Mouse (Mus musculus) heart, postnatal 25 days (tissue): ENCODE measurements around the gene Npw. TPM values are rescaled to one million over a fixed set of nuclear protein-coding genes. Genes with fewer than 3 reads are reported as not detected.

Experiments used
- DNase-seq: peaks from one replicate; pipeline ENCODE4 v3.0.0; 2022; ENCODE audit warnings: low spot score
- intact Hi-C: fragments of 180-260 bp; cut with DNase I; formaldehyde crosslinking; loops from one replicate; pipeline ENCODE4 v1.15.1; 2025
- total RNA-seq, 2 experiments: library from RNA; stranded (reverse); gene quantifications; 2 replicates each; pipeline ENCODE4 v1.2.3; 2021

Npw gene
- total RNA-seq, 2 experiments from 2014 or later = not detected

- peak; percentile 78 for DNase-seq
- intact Hi-C loops = no loop called here
These were observed 13.2 kb downstream of the Npw start for GRCm38 (mm10) chr17:24644875-24645721.

- no peak for DNase-seq
- intact Hi-C loops = no loop called here
These were observed 14.1 kb downstream of the Npw start for GRCm38 (mm10) chr17:24644030-24644715.

DNA sequence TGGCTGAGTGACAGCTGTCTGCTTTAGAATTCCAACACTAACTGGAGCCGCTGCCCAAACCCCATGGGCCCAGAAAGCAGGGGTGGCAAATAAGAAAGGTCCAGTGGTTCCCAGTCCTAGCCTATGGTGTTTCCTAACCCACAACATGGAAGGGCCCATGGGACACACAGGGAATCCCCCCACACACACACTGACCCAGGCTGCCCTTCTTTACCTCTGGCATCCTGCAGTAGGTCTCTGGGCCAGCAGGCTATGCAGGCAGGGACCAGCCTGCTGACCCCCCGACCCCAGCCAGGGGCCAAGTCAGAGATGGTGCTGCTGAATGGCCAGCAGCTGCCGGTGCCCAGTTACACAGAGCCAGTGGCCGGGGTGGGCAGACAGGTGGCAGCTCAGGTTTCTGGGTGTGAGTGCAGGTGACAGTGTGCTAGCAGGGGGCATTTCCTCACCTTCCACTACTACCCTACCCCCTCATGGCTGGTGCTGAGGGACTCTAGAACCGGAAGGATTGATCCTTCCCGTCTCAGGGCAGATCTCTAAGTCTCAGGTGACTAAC, 15.4 kb downstream of the Npw start:
- no peak for DNase-seq
- intact Hi-C loops = no loop called here

GRCm38 (mm10) chr17:24641944-24642343, 16.3 kb downstream of the Npw start:
- intact Hi-C loops = no loop called here

DNA sequence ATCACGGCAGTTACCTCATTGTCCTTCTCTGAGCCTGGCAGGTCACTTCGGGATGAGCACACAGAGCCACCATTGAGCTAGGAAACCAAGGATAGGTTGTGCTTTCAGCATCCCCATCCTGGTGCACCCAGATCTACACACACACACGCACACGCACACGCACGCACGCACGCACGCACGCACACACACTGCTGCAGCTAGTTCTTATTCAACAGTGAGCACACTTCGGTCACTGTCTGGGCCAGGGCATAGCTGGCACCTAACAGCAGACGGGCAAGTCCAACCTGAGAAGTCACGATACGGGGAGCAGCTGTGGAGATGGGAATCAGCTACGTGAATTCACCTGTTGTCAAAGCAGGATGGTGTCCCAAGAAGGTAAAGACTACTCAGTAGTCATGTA, 17.7 kb downstream of the Npw start:
- no peak for DNase-seq
- intact Hi-C loops = no loop called here

More at GRCm38 (mm10) chr17:24641944-24642343, 16.3 kb downstream of the Npw start:
- DNase-seq = no peak

DNA sequence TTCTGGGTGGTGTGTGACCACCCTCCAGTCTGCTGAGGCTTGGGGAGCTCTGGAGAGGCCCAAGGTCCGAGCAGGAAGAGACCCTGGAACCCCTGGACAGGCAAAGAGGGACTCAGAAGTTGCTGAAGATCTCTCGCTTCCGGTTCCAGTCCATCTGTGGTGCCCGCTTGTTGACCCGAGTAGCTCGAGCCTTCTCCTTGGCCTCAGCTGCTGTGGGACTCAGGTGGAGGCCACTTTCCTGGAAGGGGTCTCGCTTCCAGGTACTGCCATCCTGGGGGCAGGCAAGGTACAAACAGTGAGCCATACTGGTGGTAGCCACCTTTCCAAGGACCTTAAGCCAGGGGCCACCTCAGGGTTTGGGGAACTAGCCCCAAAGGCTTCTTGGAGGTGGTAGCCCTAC, 18.1 kb downstream of the Npw start:
- intact Hi-C loops = no loop called here

GRCm38 (mm10) chr17:24639571-24639988, 18.7 kb downstream of the Npw start:
- intact Hi-C loops = no loop called here

More for the DNA sequence above, 18.1 kb downstream of the Npw start:
- no peak for DNase-seq

GRCm38 (mm10) chr17:24638840-24639239, 19.4 kb downstream of the Npw start:
- intact Hi-C loops = no loop called here
- peak; percentile 67 for DNase-seq

More at GRCm38 (mm10) chr17:24639571-24639988, 18.7 kb downstream of the Npw start:
- no peak for DNase-seq

DNA sequence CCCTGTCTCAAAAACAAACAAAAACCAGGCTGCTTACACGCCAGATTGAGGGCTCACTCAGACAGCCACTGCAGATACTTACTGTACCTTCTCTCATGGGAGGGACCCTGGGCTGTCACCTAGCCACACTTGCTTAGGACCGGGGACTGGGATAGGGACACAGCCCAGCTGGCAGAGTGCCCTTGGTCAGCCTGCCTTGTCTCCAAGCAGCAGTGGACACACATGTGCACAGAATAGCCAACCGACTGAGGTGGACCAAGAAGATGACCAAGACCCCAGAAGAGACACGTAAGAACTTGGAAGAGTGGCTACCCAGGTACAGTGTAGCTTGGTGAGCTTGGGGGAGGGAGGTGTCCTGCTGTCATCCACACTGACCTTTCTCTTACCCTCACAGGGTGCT, 20.0 kb downstream of the Npw start:
- intact Hi-C loops = no loop called here
- DNase-seq = no peak

DNA sequence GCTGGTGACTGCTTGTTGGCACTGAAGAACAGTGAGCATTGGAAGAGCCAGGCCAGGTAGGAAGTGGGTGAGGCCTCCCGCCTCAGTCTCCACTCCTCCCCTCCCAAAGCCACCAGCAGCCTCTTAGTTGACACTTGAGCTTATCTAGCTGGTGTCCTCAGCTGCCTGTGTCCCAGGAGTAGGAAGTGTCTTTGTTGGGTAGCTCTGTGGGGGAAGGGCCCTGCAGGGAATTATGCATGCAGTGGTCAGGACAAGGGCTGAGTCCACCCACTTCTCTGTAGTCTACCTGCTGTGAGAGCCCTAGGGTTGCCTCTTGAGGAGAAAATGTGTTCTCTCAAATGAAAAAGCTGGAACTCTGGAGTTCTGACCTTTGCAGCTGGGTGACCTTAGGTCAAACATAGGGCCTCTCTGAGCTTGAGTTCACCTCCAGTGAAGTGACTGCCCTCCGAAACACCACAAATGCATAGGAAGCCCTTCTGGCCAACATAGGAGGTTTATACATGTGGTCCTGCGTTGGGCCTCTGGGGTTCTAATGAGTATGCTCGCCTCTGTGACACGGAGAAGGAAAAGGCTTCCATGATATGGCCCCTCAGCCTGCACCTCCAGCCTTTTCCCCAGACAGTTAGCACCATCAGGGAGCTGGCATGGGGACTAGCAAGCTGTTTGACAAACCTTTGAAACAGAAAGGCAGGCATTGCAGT, 21.3 kb downstream of the Npw start:
- intact Hi-C loops = no loop called here
- DNase-seq = no peak

GRCm38 (mm10) chr17:24635694-24636093, 22.6 kb downstream of the Npw start:
- intact Hi-C loops = loop anchor here (2.0 kb wide), 1 partner anchor 13 kb away; no protein-coding TSS in a partner anchor

DNA sequence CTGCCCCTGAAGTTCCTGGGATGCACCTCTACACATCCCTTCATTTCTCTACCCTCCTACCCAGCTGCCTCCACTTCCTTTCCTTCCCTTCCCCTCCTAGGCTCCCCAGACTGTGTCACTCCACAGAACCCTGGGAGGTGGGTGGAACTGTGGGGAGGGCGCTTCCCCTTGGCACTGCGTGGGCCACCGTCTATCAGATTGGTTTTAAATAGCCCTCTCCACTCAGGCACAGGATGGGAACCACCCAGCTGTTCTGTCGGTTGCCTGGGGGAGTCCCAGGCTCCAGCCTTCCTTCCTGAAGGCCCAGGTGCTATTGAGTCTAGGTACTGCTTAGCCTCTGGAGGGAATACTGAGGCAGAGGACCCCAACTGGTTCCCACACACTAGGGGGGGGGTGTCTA, 23.2 kb downstream of the Npw start:
- intact Hi-C loops = loop anchor here (2.0 kb wide), 1 partner anchor 14 kb away; no protein-coding TSS in a partner anchor
- DNase-seq = peak; percentile 48

More at GRCm38 (mm10) chr17:24635694-24636093, 22.6 kb downstream of the Npw start:
- no peak for DNase-seq

DNA sequence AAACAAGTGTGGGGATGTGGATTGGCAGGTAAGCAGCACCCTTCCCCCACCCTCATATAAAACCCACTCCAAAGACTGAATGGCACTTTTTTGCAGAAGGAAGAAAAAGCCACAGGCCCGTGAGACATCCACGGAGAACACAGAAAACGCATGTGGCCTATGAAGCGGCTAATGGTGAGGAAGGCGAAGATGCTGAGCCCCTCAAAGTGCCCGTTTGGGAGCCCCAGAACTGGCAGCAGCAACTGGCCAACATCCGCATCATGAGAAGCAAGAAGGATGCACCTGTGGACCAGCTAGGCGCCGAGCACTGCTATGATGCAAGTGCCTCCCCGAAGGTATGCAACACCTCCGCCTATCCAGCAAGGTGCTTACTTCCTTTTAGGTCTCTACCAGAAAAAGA, 24.4 kb downstream of the Npw start:
- intact Hi-C loops = loop anchor here (2.0 kb wide), 1 partner anchor 15 kb away; no protein-coding TSS in a partner anchor
- DNase-seq = no peak

DNA sequence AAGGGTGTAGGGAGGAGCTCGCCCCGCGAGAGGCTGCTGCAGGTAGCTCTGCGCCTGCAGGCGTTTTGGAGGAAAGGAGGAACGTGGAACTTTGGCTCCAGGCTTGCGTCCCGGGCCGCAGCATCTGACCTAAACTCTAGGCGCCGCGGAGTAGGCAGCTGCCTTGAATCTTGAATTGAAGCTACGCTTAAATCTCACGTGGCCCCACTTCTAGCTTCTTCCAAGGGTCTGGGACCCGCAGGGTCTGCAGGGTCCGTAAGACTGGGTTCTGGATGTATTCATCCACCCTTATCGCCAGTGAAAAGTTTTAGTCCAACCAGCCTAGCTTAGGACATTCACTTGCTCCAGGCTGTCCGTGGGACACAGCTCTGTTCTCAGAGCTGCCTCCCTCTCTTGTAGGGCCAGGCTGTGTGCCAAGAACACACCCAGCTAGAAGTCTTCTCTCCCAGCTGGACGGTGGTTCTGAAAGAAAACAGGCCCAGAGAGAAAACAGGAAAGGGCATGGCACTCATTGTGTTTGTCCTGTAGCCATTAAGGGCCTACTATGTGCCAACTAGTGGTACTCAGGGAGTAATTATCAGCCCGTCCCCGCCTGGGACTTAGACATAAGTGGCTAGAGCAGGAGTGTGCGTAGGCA, 25.3 kb downstream of the Npw start:
- DNase-seq = peak; percentile 71
- intact Hi-C loops = no loop called here

DNA sequence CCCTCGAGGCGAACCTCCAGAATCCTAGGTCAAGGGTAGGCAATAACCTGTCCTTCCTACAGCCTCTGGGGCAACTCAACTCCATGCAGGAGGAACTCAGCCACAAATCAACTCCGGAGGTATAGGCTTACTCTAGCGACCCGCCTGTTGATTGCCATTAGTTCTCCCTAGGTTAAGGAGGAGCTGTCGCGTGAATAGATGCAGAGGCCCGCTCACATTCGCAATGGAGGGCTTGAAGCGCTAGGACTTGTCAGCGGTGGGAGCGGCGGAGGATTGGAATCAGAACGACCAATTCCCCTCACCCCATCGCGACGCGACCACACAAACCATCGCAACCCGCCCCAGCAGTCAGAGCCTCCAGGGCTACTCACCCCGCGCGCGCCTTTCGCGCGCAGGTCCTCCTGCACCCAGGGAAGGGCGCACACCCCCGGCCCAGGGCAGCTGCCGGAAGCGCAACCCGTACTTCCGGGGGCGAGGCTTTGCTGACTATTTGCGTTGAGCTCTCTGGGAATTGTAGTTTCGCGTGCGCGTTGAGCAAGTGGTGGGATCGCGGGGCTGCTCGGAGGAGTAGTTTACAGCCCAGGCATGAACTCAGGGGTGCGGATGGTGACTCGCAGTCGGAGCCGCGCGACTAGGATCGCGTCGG, 26.0 kb downstream of the Npw start, which contains the start of the genes Tsc2 and Nthl1:
TSS of gene Tsc2 (minus strand) at position 464 of the 646 bp plus-strand sequence.
TSS of gene Nthl1 (plus strand) at position 514 of the 646 bp plus-strand sequence.
- intact Hi-C loops = no loop called here
- peak; percentile 72 for DNase-seq

DNA sequence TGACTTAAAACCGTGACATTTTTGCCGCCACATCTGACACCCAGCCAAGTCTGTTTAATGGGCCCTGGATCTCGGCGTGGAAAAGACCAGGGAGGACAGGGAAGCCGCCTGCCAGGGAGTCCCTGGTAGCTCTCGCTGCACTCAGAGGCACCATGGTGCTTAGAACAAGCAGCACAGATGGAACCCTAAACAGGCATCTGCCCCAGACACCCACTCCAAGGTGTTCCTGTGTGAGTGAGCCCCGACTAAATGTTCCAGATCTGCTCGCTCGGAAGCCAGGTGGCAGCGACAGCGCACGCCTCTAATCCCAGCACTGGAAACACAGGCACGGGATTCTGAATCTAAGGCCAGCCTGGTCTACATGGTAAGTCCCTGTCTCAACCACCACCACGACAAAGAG, 28.2 kb downstream of the Npw start:
- DNase-seq = no peak
- intact Hi-C loops = no loop called here

GRCm38 (mm10) chr17:24628646-24629045, 29.6 kb downstream of the Npw start:
- intact Hi-C loops = loop anchor here (2.0 to 5.0 kb wide), 3 partner anchors 26 to 96 kb away; partner anchors contain the start of genes Rab26 and Zfp598
- no peak for DNase-seq

DNA sequence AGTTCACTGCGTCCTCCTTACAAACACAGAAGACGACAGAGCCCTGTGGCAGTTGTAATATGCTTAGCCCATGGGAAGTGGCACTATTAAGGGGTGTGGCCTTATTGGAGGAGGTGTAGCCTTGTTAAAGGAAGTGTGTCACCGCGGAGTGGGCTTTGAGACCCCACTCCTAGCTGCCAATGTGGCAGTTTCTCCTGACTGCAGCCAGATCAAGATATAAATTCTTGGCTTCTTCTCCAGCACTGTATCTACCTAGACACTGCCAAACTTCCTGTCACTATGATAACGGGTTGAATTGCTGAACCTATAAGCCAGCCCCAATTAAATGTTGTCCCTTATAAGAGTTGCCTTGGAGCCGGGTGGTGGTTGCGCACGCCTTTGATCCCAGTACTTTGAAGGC, 32.8 kb downstream of the Npw start:
- intact Hi-C loops = loop anchor here (5.0 kb wide), 2 partner anchors 42 to 93 kb away; partner anchors contain the start of genes Rab26 and Zfp598
- no peak for DNase-seq
